Mouse (Mus musculus) lung, postnatal 0 days (tissue): ENCODE results near the gene Lmtk2.

ENCODE experiments used
- CTCF ChIP-seq: IDR thresholded peaks from 2 replicates; pipeline ENCODE4 v1.5.1; 2016; ENCODE audit warnings: antibody characterized with exemption, mild to moderate bottlenecking
- EP300 ChIP-seq: IDR thresholded peaks from 2 replicates; pipeline ENCODE4 v1.6.1; 2016; ENCODE audit warnings: antibody characterized with exemption, mild to moderate bottlenecking, control low read depth

DNA sequence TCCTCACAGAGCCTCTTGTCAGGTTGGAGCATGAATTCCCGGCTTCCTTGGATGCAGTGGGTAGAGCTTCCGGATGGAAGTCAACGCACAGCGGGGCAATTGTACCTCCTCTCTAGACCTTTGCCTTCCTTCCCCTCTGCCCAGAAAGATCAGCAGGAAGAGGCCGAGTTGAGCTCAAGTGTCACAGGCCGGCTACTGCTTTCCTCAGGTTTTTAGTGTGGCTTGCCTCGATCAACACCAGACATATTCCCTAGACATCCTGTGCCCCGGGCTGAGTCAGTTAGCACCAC is 1.7 kb upstream of the Lmtk2 start:
- no peak for TF ChIP-seq CTCF
- no peak for TF ChIP-seq EP300
